Mouse (Mus musculus): ENCODE measurements around the gene Lpin2. TPM values are rescaled to one million over a fixed set of nuclear protein-coding genes. Genes with fewer than 3 reads are reported as not detected.

The Lpin2 gene
- polyA plus RNA-seq, 1 experiment from 2014 or later: 45.6 TPM

DNA sequence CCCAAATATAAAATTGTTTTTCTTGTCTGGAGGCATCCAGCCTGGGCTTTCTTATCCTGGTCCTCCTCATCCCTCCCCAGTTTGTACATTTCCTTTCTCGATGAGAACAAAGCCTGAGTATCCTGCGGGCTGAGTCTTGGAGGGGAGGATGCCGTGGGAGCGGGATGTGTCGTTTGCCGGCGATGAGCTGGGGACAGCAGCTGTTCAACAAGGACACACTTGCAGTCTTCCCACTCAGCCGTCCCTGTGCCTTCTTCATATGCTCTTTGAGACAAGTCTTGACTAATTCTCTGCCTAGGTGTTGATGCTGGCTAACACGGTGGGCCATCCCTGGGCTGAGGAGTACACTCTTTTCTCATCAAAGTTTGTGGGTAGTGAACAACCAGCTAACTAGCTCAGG is 13.5 kb upstream of the Lpin2 start:
- Histone ChIP-seq H3K9me3 (replicated peaks; ENCODE audit: low read length) (no peaks in the 10 kb centered on the region), H3K27ac (no peak overlapping the region), H3K4me3 (replicated peaks; ENCODE audit: low read depth, low read length) (no peak overlapping the region), H3K36me3 (ENCODE audit: insufficient read depth, low read length) (no peaks in the 10 kb centered on the region), H3K4me1 (replicated peaks; ENCODE audit: insufficient read depth, low read length) (no peaks in the 10 kb centered on the region), H3K4me2 (ENCODE audit: low read length) (no peak overlapping the region), H3K9ac (ENCODE audit: low read depth, low read length) (no peak overlapping the region), H3K27me3 (ENCODE audit: insufficient read depth, low read length) (no peaks in the 10 kb centered on the region)
- ATAC-seq (replicated peaks; ENCODE audit: low FRiP score, low read depth) (no peak), DNase-seq (ENCODE audit: low spot score) (no peak)
- TF ChIP-seq CTCF (IDR thresholded peaks at IDR 0.05; ENCODE audit: low read depth): no peak
- WGBS: 36% methylated on average over 9 of the region's 9 CpGs

DNA sequence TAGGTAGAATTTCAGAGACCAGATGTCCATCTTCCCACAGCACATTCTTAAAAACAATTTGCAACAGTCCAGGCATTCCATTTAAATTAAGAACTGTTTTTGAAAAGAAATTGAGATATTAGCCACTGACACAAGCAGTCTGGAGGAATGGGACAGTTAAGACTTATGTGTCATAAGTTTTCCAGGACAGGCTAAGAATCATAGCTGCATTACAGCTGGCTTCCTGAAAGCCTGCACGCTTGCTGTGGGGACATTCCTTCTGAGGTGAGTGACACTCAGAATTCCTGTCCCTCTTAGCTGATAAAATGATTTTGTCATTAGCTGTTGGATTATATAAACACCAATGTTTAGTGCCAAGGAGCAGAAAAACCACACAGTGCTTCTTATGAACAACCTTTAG is 12.7 kb upstream of the Lpin2 start:
- Histone ChIP-seq H3K4me3 (replicated peaks; ENCODE audit: low read depth, low read length) (no peak overlapping the region), H3K4me1 (replicated peaks; ENCODE audit: insufficient read depth, low read length) (no peaks in the 10 kb centered on the region), H3K27me3 (ENCODE audit: insufficient read depth, low read length) (no peaks in the 10 kb centered on the region), H3K9ac (ENCODE audit: low read depth, low read length) (no peak overlapping the region), H3K4me2 (ENCODE audit: low read length) (no peak overlapping the region), H3K27ac (no peak overlapping the region), H3K36me3 (ENCODE audit: insufficient read depth, low read length) (no peaks in the 10 kb centered on the region), H3K9me3 (replicated peaks; ENCODE audit: low read length) (no peaks in the 10 kb centered on the region)
- DNase-seq (ENCODE audit: low spot score) (peak; percentile 49), ATAC-seq (replicated peaks; ENCODE audit: low FRiP score, low read depth) (no peak)
- TF ChIP-seq CTCF (IDR thresholded peaks at IDR 0.05; ENCODE audit: low read depth): no peak
- 71% methylated on average over 1 of the region's 1 CpGs for WGBS

DNA sequence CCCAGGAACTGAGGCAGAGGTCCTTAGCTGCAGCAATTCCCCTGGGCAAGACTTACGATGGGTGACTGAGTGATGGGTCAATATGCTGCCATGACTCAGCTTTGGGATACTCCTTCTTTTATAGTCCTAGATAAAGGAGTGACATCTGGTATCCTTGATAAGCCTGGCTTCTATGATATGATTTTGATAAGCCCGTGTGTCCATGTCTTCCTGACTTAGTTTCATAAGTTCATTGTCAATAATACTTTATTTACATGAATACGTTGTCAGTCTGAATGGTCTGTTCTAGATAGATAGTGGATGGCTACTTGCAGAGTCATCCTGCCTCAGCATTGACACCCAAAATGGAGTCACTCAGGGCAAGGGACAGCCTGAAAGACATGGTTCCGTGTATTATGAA is 11.2 kb upstream of the Lpin2 start:
- 90% methylated on average over 4 of the region's 4 CpGs for WGBS
- Histone ChIP-seq H3K27ac (no peak overlapping the region), H3K4me1 (replicated peaks; ENCODE audit: insufficient read depth, low read length) (no peaks in the 10 kb centered on the region), H3K9me3 (replicated peaks; ENCODE audit: low read length) (no peaks in the 10 kb centered on the region), H3K27me3 (ENCODE audit: insufficient read depth, low read length) (no peaks in the 10 kb centered on the region), H3K36me3 (ENCODE audit: insufficient read depth, low read length) (no peaks in the 10 kb centered on the region), H3K4me2 (ENCODE audit: low read length) (no peak overlapping the region), H3K4me3 (replicated peaks; ENCODE audit: low read depth, low read length) (no peak overlapping the region), H3K9ac (ENCODE audit: low read depth, low read length) (no peak overlapping the region)
- DNase-seq (ENCODE audit: low spot score): no peak
- ATAC-seq (replicated peaks; ENCODE audit: low FRiP score, low read depth): no peak
- no peak for TF ChIP-seq CTCF (IDR thresholded peaks at IDR 0.05; ENCODE audit: low read depth)

DNA sequence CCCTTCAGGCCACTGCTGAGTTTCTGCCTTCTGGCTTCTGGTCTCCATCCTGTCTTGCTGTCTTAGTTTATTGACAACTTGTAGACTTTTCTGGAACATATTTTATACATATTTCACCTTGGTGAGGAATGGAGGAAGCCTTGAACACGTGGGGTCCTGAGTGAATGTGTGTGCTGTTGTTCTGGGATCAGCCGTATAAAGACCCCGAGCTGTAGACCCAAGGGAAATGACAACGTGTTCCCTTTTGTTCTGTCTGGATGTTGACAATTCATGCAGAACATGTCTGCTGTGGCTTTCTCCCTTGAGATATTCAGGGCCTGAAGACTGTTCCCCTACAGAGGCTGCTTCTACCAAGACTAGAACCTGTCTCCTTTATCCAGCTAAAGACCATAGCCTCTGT is 5.0 kb upstream of the Lpin2 start:
- Histone ChIP-seq H3K36me3 (ENCODE audit: insufficient read depth, low read length) (no peaks in the 10 kb centered on the region), H3K9ac (ENCODE audit: low read depth, low read length) (no peak overlapping the region), H3K4me2 (ENCODE audit: low read length) (no peak overlapping the region), H3K27me3 (ENCODE audit: insufficient read depth, low read length) (no peaks in the 10 kb centered on the region), H3K4me1 (replicated peaks; ENCODE audit: insufficient read depth, low read length) (peaks cover 11% of the 10 kb centered on the region), H3K9me3 (replicated peaks; ENCODE audit: low read length) (no peaks in the 10 kb centered on the region), H3K4me3 (replicated peaks; ENCODE audit: low read depth, low read length) (no peak overlapping the region), H3K27ac (no peak overlapping the region)
- WGBS: 51% methylated on average over 4 of the region's 4 CpGs
- no peak for TF ChIP-seq CTCF (IDR thresholded peaks at IDR 0.05; ENCODE audit: low read depth)
- DNase-seq (ENCODE audit: low spot score): no peak
- ATAC-seq (replicated peaks; ENCODE audit: low FRiP score, low read depth): no peak

DNA sequence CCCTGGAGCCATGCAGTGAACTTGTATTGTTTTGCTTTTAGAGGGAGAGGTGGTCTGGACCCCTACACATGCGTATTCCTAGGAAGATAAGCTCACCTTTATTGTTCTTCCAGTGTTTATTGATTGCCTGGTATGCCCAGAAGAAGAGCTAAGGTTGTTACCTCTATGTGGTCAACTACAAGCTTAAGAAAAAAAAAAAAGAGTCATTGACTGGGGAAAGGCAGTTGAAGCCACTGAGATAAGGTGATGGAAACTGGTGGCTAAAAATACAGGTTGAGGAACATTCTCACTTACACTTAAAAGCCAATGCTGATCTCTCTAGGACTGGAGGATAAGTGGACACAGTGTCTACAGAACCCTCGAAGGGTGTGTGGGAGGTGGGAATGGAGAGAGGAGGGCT is 4.4 kb upstream of the Lpin2 start:
- 65% methylated on average over 2 of the region's 2 CpGs for WGBS
- no peak overlapping the region for H3K4me2 ChIP-seq (ENCODE audit: low read length)
- H3K4me1 ChIP-seq (replicated peaks; ENCODE audit: insufficient read depth, low read length): peaks cover 17% of the 10 kb centered on the region
- H3K36me3 ChIP-seq (ENCODE audit: insufficient read depth, low read length): no peaks in the 10 kb centered on the region
- DNase-seq (ENCODE audit: low spot score) (no peak), ATAC-seq (replicated peaks; ENCODE audit: low FRiP score, low read depth) (no peak)
- H3K9me3 ChIP-seq (replicated peaks; ENCODE audit: low read length): no peaks in the 10 kb centered on the region
- H3K4me3 ChIP-seq (replicated peaks; ENCODE audit: low read depth, low read length): no peak overlapping the region
- no peak overlapping the region for H3K9ac ChIP-seq (ENCODE audit: low read depth, low read length)
- no peak for TF ChIP-seq CTCF (IDR thresholded peaks at IDR 0.05; ENCODE audit: low read depth)
- H3K27me3 ChIP-seq (ENCODE audit: insufficient read depth, low read length): no peaks in the 10 kb centered on the region
- no peak overlapping the region for H3K27ac ChIP-seq

DNA sequence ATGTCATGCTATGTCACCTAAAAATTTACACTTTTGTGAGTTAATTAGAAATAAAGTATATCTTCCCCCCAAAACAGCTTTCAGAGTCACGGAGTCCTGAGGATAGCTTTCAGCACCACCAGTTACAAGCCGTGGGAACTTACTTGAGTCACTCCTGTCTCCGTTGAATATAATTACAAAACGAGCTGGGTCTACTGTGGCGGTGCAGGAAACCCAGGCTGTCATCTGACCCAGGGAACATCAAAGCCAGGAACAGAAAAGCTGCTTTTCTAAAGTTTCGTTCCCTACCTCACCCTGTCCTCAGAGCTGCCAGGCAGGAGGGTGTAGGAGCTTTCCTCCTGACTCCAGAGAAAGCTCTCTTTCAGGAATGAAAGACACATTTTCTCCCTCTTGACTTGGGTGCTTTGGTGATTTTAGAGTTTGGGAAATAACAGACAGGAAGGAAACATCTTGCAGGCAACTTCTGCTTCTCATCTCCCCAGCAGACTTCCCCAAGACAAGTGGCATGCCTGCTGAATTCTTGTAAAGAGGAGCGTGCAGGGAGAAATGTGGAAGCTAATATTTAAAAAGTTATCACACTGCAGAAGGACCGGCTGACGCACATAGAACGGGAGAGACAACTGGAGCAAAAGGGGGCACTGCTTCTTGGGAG is 3.7 kb upstream of the Lpin2 start:
- Histone ChIP-seq H3K9ac (ENCODE audit: low read depth, low read length) (no peak overlapping the region), H3K36me3 (ENCODE audit: insufficient read depth, low read length) (no peaks in the 10 kb centered on the region), H3K4me2 (ENCODE audit: low read length) (0 out of 2 replicates have a peak overlapping the region, but pooled peaks have one; percentile 10), H3K4me3 (replicated peaks; ENCODE audit: low read depth, low read length) (no peak overlapping the region), H3K9me3 (replicated peaks; ENCODE audit: low read length) (no peaks in the 10 kb centered on the region), H3K27ac (peak overlapping the region; percentile 47; the same call in 1 of the 2 replicates), H3K27me3 (ENCODE audit: insufficient read depth, low read length) (no peaks in the 10 kb centered on the region), H3K4me1 (replicated peaks; ENCODE audit: insufficient read depth, low read length) (peaks cover 18% of the 10 kb centered on the region)
- 22% methylated on average over 10 of the region's 10 CpGs for WGBS
- TF ChIP-seq CTCF (IDR thresholded peaks at IDR 0.05; ENCODE audit: low read depth): no peak
- peak; percentile 68 for DNase-seq (ENCODE audit: low spot score)
- no peak for ATAC-seq (replicated peaks; ENCODE audit: low FRiP score, low read depth)
